Comparison of ENCODE assay signal across 8 mouse cellular contexts in genomic region chr14:12821831-12822490, GRCm38 (mm10). TPM values are rescaled to one million over a fixed set of nuclear protein-coding genes. Genes with fewer than 3 reads are reported as not detected.
DNase-seq lines count a peak whose midpoint lies in the region; ATAC-seq and TF ChIP-seq lines count a peak whose summit lies in the region.

No protein-coding gene starts in this region.

- peak overlapping the region; percentile 66 for H3K27ac ChIP-seq in cerebellum, adult 2 months (ENCODE audit: insufficient read depth, low read length)
- peak overlapping the region; percentile 97 for H3K27ac ChIP-seq in forebrain, postnatal 0 days (ENCODE audit: low read depth, low read length)
- peak overlapping the region; percentile 61; the same call in 1 of the 2 replicates for H3K27ac ChIP-seq in intestine, embryonic 16.5 days (ENCODE audit: low read length)
- H3K27ac ChIP-seq in liver, embryonic 13.5 days = no peak overlapping the region

- H3K4me3 ChIP-seq in cerebellum, adult 2 months (replicated peaks; ENCODE audit: insufficient read depth, low read depth, low read length) = peak overlapping the region; percentile 93
- peak overlapping the region; percentile 93 for H3K4me3 ChIP-seq in forebrain, postnatal 0 days (ENCODE audit: low read depth, low read length)
- H3K4me3 ChIP-seq in intestine, embryonic 16.5 days (ENCODE audit: low read length) = peak overlapping the region; percentile 58
- peak overlapping the region; percentile 32 for H3K4me3 ChIP-seq in liver, embryonic 13.5 days (replicated peaks)

- peaks cover 8% of the 10 kb centered on the region; the same call in 1 of the 2 replicates for H3K4me1 ChIP-seq in cerebellum, adult 2 months (ENCODE audit: control insufficient read depth, insufficient read depth, low read length)
- peaks cover 14% of the 10 kb centered on the region for H3K4me1 ChIP-seq in forebrain, postnatal 0 days (ENCODE audit: insufficient read depth)
- peaks cover 7% of the 10 kb centered on the region; the same call in 1 of the 2 replicates for H3K4me1 ChIP-seq in intestine, embryonic 16.5 days (ENCODE audit: control insufficient read depth, insufficient read depth, low read length)
- 0 out of 2 replicates have a peak, but pooled peaks cover 3% of the 10 kb centered on the region for H3K4me1 ChIP-seq in liver, embryonic 13.5 days (replicated peaks)

- peak; percentile 86 for ATAC-seq in forebrain, postnatal 0 days
- ATAC-seq in intestine, embryonic 16.5 days = peak; percentile 92
- ATAC-seq in liver, embryonic 13.5 days (ENCODE audit: low read depth) = no peak

- H3K9ac ChIP-seq in forebrain, postnatal 0 days = peak overlapping the region; percentile 97
- H3K9ac ChIP-seq in intestine, embryonic 16.5 days (ENCODE audit: low read depth, low read length) = peak overlapping the region; percentile 54
- no peak overlapping the region for H3K9ac ChIP-seq in liver, embryonic 13.5 days

- H3K36me3 ChIP-seq in forebrain, postnatal 0 days (ENCODE audit: insufficient read depth) = no peaks in the 10 kb centered on the region
- H3K36me3 ChIP-seq in intestine, embryonic 16.5 days (ENCODE audit: control insufficient read depth, insufficient read depth, low read length) = no peaks in the 10 kb centered on the region
- no peaks in the 10 kb centered on the region for H3K36me3 ChIP-seq in liver, embryonic 13.5 days

- peak; percentile 57; the same call in 1 of the 2 replicates for TF ChIP-seq POLR2A in cerebellum, adult 2 months (IDR thresholded peaks at IDR 0.05; ENCODE audit: borderline replicate concordance, insufficient read depth, low read length)

- no peaks in the 10 kb centered on the region for H3K27me3 ChIP-seq in cerebellum, adult 2 months (ENCODE audit: control insufficient read depth, insufficient read depth, low read length)
- no peaks in the 10 kb centered on the region for H3K27me3 ChIP-seq in forebrain, postnatal 0 days (ENCODE audit: insufficient read depth, low read length)
- H3K27me3 ChIP-seq in intestine, embryonic 16.5 days (replicated peaks; ENCODE audit: control insufficient read depth, insufficient read depth, low read length) = peaks cover 22% of the 10 kb centered on the region
- H3K27me3 ChIP-seq in liver, embryonic 13.5 days = peaks cover 28% of the 10 kb centered on the region

- under 1% methylated on average over 58 of the region's 58 CpGs for WGBS in cerebellum, adult 2 months
- WGBS in forebrain, postnatal 0 days = 1% methylated on average over 56 of the region's 58 CpGs
- WGBS in intestine, embryonic 16.5 days = under 1% methylated on average over 55 of the region's 58 CpGs
- WGBS in liver, embryonic 13.5 days (ENCODE audit: insufficient replicate concordance) = 2% methylated on average over 52 of the region's 58 CpGs

- no peak for TF ChIP-seq CTCF in cerebellum, adult 2 months (IDR thresholded peaks at IDR 0.05; ENCODE audit: borderline replicate concordance, insufficient read depth, low read depth, low read length)
- TF ChIP-seq CTCF in forebrain, postnatal 0 days (IDR thresholded peaks at IDR 0.05; ENCODE audit: low read depth) = no peak; the same call in 1 of the 2 replicates

- H3K9me3 ChIP-seq in forebrain, postnatal 0 days (ENCODE audit: low read length) = no peaks in the 10 kb centered on the region
- no peaks in the 10 kb centered on the region for H3K9me3 ChIP-seq in intestine, embryonic 16.5 days (ENCODE audit: control insufficient read depth, low read length)
- no peaks in the 10 kb centered on the region; the same call in 1 of the 2 replicates for H3K9me3 ChIP-seq in liver, embryonic 13.5 days (replicated peaks)

- peak overlapping the region; percentile 63 for H3K4me2 ChIP-seq in forebrain, postnatal 0 days (ENCODE audit: low read depth)
- peak overlapping the region; percentile 96 for H3K4me2 ChIP-seq in intestine, embryonic 16.5 days (ENCODE audit: low read depth, low read length)
- H3K4me2 ChIP-seq in liver, embryonic 13.5 days = peak overlapping the region; percentile 52

- DNase-seq in layer of hippocampus, adult 11-12 months (ENCODE audit: low spot score) = peak; percentile 66
- DNase-seq in layer of hippocampus, adult 9-10 months (ENCODE audit: low spot score) = no peak
- DNase-seq in cerebellum, adult 2 months = peak; percentile 86
- peak; percentile 82 for DNase-seq in forebrain, postnatal 0 days
- no peak for DNase-seq in liver, embryonic 13.5 days
- peak; percentile 69 for DNase-seq in right cerebral cortex, postnatal 14 days
- no peak for DNase-seq in kidney, postnatal 14 days

RNA-seq across cellular contexts. Expression of gene Cadps, which starts 0.9 kb away (rescaled TPM):
- polyA plus RNA-seq in cerebellum, adult 2 months (2012; rRNA removed) = 144 and 165 TPM in 2 replicates
- 154 and 164 TPM in 2 replicates for total RNA-seq in forebrain, postnatal 0 days (2014; rRNA removed)
- polyA plus RNA-seq in forebrain, postnatal 0 days (2015; fragmentation: Nextera tagmentation; extraction: Ambion mirVana) = 16.9 and 27.2 TPM in 2 replicates
- polyA plus RNA-seq in intestine, embryonic 16.5 days (2015; fragmentation: Nextera tagmentation; extraction: Ambion mirVana) = 1.6 and 2.6 TPM in 2 replicates
- 0.02 and 0.03 TPM in 2 replicates for polyA plus RNA-seq in liver, embryonic 13.5 days (2015; fragmentation: Nextera tagmentation; extraction: Ambion mirVana)

Comparison
In these comparisons a context has a peak if more than half of its experiments do, and no peak if none do; other contexts are left out.
1. DNase-seq: peak in layer of hippocampus, adult 11-12 months (single experiment), cerebellum, adult 2 months (2 of 2), forebrain, postnatal 0 days (single experiment) and right cerebral cortex, postnatal 14 days (single experiment); none in layer of hippocampus, adult 9-10 months (single experiment), liver, embryonic 13.5 days (single experiment) and kidney, postnatal 14 days (single experiment).
2. H3K4me3 ChIP-seq: peak in every context shown above with its lines; median percentile 93 in cerebellum, adult 2 months; 93 in forebrain, postnatal 0 days; 58 in intestine, embryonic 16.5 days; 32 in liver, embryonic 13.5 days.
3. Peak in every context shown above with its lines, with median percentiles within 50 percentile points of each other: H3K4me2 ChIP-seq.